Mouse (Mus musculus) kidney, adult 2 months (tissue): ENCODE results near the gene Gldn.

ENCODE experiments used
- CTCF ChIP-seq: fragments of 200-500 bp; conservative IDR thresholded peaks from 2 replicates; pipeline ENCODE4 v1.5.1; 2011; ENCODE audit warnings: low read depth, mild to moderate bottlenecking, control low read depth, low read length, moderate library complexity, mixed read lengths; ENCODE audit not compliant: insufficient read depth, insufficient read length
- POLR2A ChIP-seq: fragments of 200-500 bp; IDR thresholded peaks from one replicate; pipeline ENCODE4 v1.6.1; 2011; ENCODE audit warnings: low read depth, low read length, control low read depth

- TF ChIP-seq CTCF: no peak
- no peak for TF ChIP-seq POLR2A
Observed at GRCm38 (mm10) chr9:54286331-54286987, at the start of gene Gldn.
